Mouse (Mus musculus): Measurements from ENCODE around the gene Cptp. TPM values are rescaled to one million over a fixed set of nuclear protein-coding genes. Genes with fewer than 3 reads are reported as not detected.

The Cptp gene
- total RNA-seq, 2 experiments from 2014 or later: 3.4 to 12.6 TPM

GRCm38 (mm10) chr4:155817533-155817932, 51.7 kb downstream of the Cptp start:
- ATAC-seq (replicated peaks; ENCODE audit: low FRiP score, poor library complexity, severe bottlenecking): no peak

Other genes with a start within 250 kb of the Cptp start
- 28.5 and 59.5 TPM in 2 replicates for gene Cdk11b, start 244.6 kb downstream of the Cptp start, total RNA-seq (2015; ENCODE audit: low replicate concordance)
- 53.6 and 56.3 TPM in 2 replicates for gene Cdk11b, start 244.6 kb downstream of the Cptp start, total RNA-seq (2017; ENCODE audit: low replicate concordance)
- gene Gm10563, start 224.0 kb downstream of the Cptp start, total RNA-seq (2015; ENCODE audit: low replicate concordance): not detected in 2 replicates
- not detected in 2 replicates for gene Gm10563, start 224.0 kb downstream of the Cptp start, total RNA-seq (2017; ENCODE audit: low replicate concordance)
- not detected in 2 replicates for gene Mmp23, start 216.1 kb downstream of the Cptp start, total RNA-seq (2015; ENCODE audit: low replicate concordance)
- not detected in 2 replicates for gene Mmp23, start 216.1 kb downstream of the Cptp start, total RNA-seq (2017; ENCODE audit: low replicate concordance)
- 0.84 and 2.9 TPM in 2 replicates for gene Mib2, start 200.2 kb downstream of the Cptp start, total RNA-seq (2015; ENCODE audit: low replicate concordance)
- gene Mib2, start 200.2 kb downstream of the Cptp start, total RNA-seq (2017; ENCODE audit: low replicate concordance): 3.2 and 6.6 TPM in 2 replicates
- not detected in 2 replicates for gene Fndc10, start 175.1 kb downstream of the Cptp start, total RNA-seq (2015; ENCODE audit: low replicate concordance)
- not detected in 2 replicates for gene Fndc10, start 175.1 kb downstream of the Cptp start, total RNA-seq (2017; ENCODE audit: low replicate concordance)
- gene Ssu72, start 164.6 kb downstream of the Cptp start, total RNA-seq (2015; ENCODE audit: low replicate concordance): 44.9 and 65.6 TPM in 2 replicates
- gene Ssu72, start 164.6 kb downstream of the Cptp start, total RNA-seq (2017; ENCODE audit: low replicate concordance): 37.0 and 57.2 TPM in 2 replicates
- gene Tmem240, start 134.6 kb downstream of the Cptp start, total RNA-seq (2015; ENCODE audit: low replicate concordance): not detected in 2 replicates
- gene Tmem240, start 134.6 kb downstream of the Cptp start, total RNA-seq (2017; ENCODE audit: low replicate concordance): not detected in 2 replicates
- gene Atad3a, start 108.3 kb downstream of the Cptp start, total RNA-seq (2015; ENCODE audit: low replicate concordance): 0.84 and 35.3 TPM in 2 replicates
- 3.3 and 5.1 TPM in 2 replicates for gene Atad3a, start 108.3 kb downstream of the Cptp start, total RNA-seq (2017; ENCODE audit: low replicate concordance)
- gene Vwa1, start 94.7 kb downstream of the Cptp start, total RNA-seq (2015; ENCODE audit: low replicate concordance): not detected in 2 replicates
- 0.68 TPM in 1 of 2 replicates, not detected in the other for gene Vwa1, start 94.7 kb downstream of the Cptp start, total RNA-seq (2017; ENCODE audit: low replicate concordance)
- gene Tmem88b, start 83.6 kb downstream of the Cptp start, total RNA-seq (2015; ENCODE audit: low replicate concordance): 0.42 and 1.1 TPM in 2 replicates
- 0.83 and 1.3 TPM in 2 replicates for gene Tmem88b, start 83.6 kb downstream of the Cptp start, total RNA-seq (2017; ENCODE audit: low replicate concordance)
- gene Ankrd65, start 79.0 kb downstream of the Cptp start, total RNA-seq (2015; ENCODE audit: low replicate concordance): not detected in 2 replicates
- 1.0 and 9.8 TPM in 2 replicates for gene Ankrd65, start 79.0 kb downstream of the Cptp start, total RNA-seq (2017; ENCODE audit: low replicate concordance)
- 127 and 129 TPM in 2 replicates for gene Mrpl20, start 66.6 kb downstream of the Cptp start, total RNA-seq (2015; ENCODE audit: low replicate concordance)
- 30.7 and 31.2 TPM in 2 replicates for gene Mrpl20, start 66.6 kb downstream of the Cptp start, total RNA-seq (2017; ENCODE audit: low replicate concordance)
- 258 and 265 TPM in 2 replicates for gene Ccnl2, start 57.0 kb downstream of the Cptp start, total RNA-seq (2015; ENCODE audit: low replicate concordance)
- 262 and 283 TPM in 2 replicates for gene Ccnl2, start 57.0 kb downstream of the Cptp start, total RNA-seq (2017; ENCODE audit: low replicate concordance)
- 47.2 and 63.7 TPM in 2 replicates for gene Aurkaip1, start 38.2 kb downstream of the Cptp start, total RNA-seq (2015; ENCODE audit: low replicate concordance)
- 69.4 and 71.4 TPM in 2 replicates for gene Aurkaip1, start 38.2 kb downstream of the Cptp start, total RNA-seq (2017; ENCODE audit: low replicate concordance)
- gene Mxra8, start 29.8 kb downstream of the Cptp start, total RNA-seq (2015; ENCODE audit: low replicate concordance): not detected in 2 replicates
- gene Mxra8, start 29.8 kb downstream of the Cptp start, total RNA-seq (2017; ENCODE audit: low replicate concordance): not detected in 2 replicates
- gene Dvl1, start 22.0 kb downstream of the Cptp start, total RNA-seq (2015; ENCODE audit: low replicate concordance): 20.9 and 26.0 TPM in 2 replicates
- gene Dvl1, start 22.0 kb downstream of the Cptp start, total RNA-seq (2017; ENCODE audit: low replicate concordance): 19.5 and 22.4 TPM in 2 replicates
- gene Tas1r3, start 6.1 kb downstream of the Cptp start, total RNA-seq (2015; ENCODE audit: low replicate concordance): 0.84 and 1.1 TPM in 2 replicates
- gene Tas1r3, start 6.1 kb downstream of the Cptp start, total RNA-seq (2017; ENCODE audit: low replicate concordance): 0.26 and 2.3 TPM in 2 replicates
- 14.7 and 28.8 TPM in 2 replicates for gene Ints11, start 106 bp upstream of the Cptp start, total RNA-seq (2015; ENCODE audit: low replicate concordance)
- 7.9 and 33.2 TPM in 2 replicates for gene Ints11, start 106 bp upstream of the Cptp start, total RNA-seq (2017; ENCODE audit: low replicate concordance)
- gene Pusl1, start 22.3 kb upstream of the Cptp start, total RNA-seq (2015; ENCODE audit: low replicate concordance): 2.2 and 5.4 TPM in 2 replicates
- 4.6 and 9.8 TPM in 2 replicates for gene Pusl1, start 22.3 kb upstream of the Cptp start, total RNA-seq (2017; ENCODE audit: low replicate concordance)
- gene Acap3, start 22.4 kb upstream of the Cptp start, total RNA-seq (2015; ENCODE audit: low replicate concordance): 30.2 and 49.0 TPM in 2 replicates
- 31.5 and 42.0 TPM in 2 replicates for gene Acap3, start 22.4 kb upstream of the Cptp start, total RNA-seq (2017; ENCODE audit: low replicate concordance)
- 19.1 and 47.8 TPM in 2 replicates for gene Ube2j2, start 74.4 kb upstream of the Cptp start, total RNA-seq (2015; ENCODE audit: low replicate concordance)
- 53.7 and 91.5 TPM in 2 replicates for gene Ube2j2, start 74.4 kb upstream of the Cptp start, total RNA-seq (2017; ENCODE audit: low replicate concordance)
- 132 and 160 TPM in 2 replicates for gene C1qtnf12, start 92.9 kb upstream of the Cptp start, total RNA-seq (2015; ENCODE audit: low replicate concordance)
- gene C1qtnf12, start 92.9 kb upstream of the Cptp start, total RNA-seq (2017; ENCODE audit: low replicate concordance): 31.2 and 41.1 TPM in 2 replicates
- gene B3galt6, start 123.2 kb upstream of the Cptp start, total RNA-seq (2015; ENCODE audit: low replicate concordance): 1.3 and 5.8 TPM in 2 replicates
- 2.3 TPM in 2 replicates for gene B3galt6, start 123.2 kb upstream of the Cptp start, total RNA-seq (2017; ENCODE audit: low replicate concordance)
- gene Sdf4, start 123.4 kb upstream of the Cptp start, total RNA-seq (2015; ENCODE audit: low replicate concordance): 31.4 and 59.1 TPM in 2 replicates
- 92.1 and 127 TPM in 2 replicates for gene Sdf4, start 123.4 kb upstream of the Cptp start, total RNA-seq (2017; ENCODE audit: low replicate concordance)
- gene Tnfrsf4, start 144.4 kb upstream of the Cptp start, total RNA-seq (2015; ENCODE audit: low replicate concordance): 3.4 TPM in 1 of 2 replicates, not detected in the other
- gene Tnfrsf4, start 144.4 kb upstream of the Cptp start, total RNA-seq (2017; ENCODE audit: low replicate concordance): 0.61 and 8.2 TPM in 2 replicates
- gene Tnfrsf18, start 156.7 kb upstream of the Cptp start, total RNA-seq (2015; ENCODE audit: low replicate concordance): 2.9 and 26.7 TPM in 2 replicates
- 1.5 and 3.5 TPM in 2 replicates for gene Tnfrsf18, start 156.7 kb upstream of the Cptp start, total RNA-seq (2017; ENCODE audit: low replicate concordance)
- not detected in 2 replicates for gene Ttll10, start 190.0 kb upstream of the Cptp start, total RNA-seq (2015; ENCODE audit: low replicate concordance)
- not detected in 2 replicates for gene Ttll10, start 190.0 kb upstream of the Cptp start, total RNA-seq (2017; ENCODE audit: low replicate concordance)
- gene 9430015G10Rik, start 240.5 kb upstream of the Cptp start, total RNA-seq (2015; ENCODE audit: low replicate concordance): 28.5 and 48.7 TPM in 2 replicates
- 52.1 and 58.6 TPM in 2 replicates for gene 9430015G10Rik, start 240.5 kb upstream of the Cptp start, total RNA-seq (2017; ENCODE audit: low replicate concordance)